Mouse (Mus musculus): Measurements from ENCODE around the gene Slc27a2. TPM values are rescaled to one million over a fixed set of nuclear protein-coding genes. Genes with fewer than 3 reads are reported as not detected.

Slc27a2 gene
- polyA plus RNA-seq, 1 experiment: 1.2 TPM

GRCm38 (mm10) chr2:126622455-126622854 lies 70.2 kb downstream of the Slc27a2 start:
- Histone ChIP-seq H3K36me3 (ENCODE audit: control insufficient read depth, insufficient read depth, low read length) (no peaks in the 10 kb centered on the region), H3K27ac (ENCODE audit: control insufficient read depth, insufficient read depth, low read depth, low read length) (no peak overlapping the region), H3K4me3 (ENCODE audit: control insufficient read depth, low read depth, low read length) (no peak overlapping the region), H3K4me1 (ENCODE audit: control insufficient read depth, insufficient read depth, low read length) (peaks cover 3% of the 10 kb centered on the region), H3K27me3 (ENCODE audit: control insufficient read depth, insufficient read depth, low read length) (no peaks in the 10 kb centered on the region)
- TF ChIP-seq POLR2A (IDR thresholded peaks at IDR 0.05; ENCODE audit: control insufficient read depth, low read depth, low read length) (no peak), CTCF (IDR thresholded peaks at IDR 0.05; ENCODE audit: control insufficient read depth, insufficient read depth, insufficient replicate concordance, low read depth, low read length) (no peak)

DNA sequence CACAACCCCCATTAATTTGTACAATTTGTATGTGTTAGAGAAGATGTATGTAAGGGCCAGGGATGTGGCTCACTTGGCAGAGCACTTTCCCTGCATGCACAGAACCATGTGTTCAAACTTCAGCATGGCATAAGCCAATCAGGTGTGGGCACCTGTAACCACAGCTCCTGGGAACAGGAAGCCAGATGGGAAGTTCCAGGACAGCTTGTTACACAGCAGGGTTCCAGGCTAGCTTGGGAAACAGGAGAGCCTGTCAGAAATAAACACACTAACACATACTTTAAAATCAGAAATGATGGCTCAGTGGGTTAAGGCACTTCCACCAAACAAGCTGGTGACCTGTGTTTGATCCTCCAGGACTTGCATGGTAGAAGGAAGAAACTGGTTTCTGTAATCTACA lies 70.9 kb downstream of the Slc27a2 start:
- H3K27me3 ChIP-seq (ENCODE audit: control insufficient read depth, insufficient read depth, low read length): no peaks in the 10 kb centered on the region
- H3K4me1 ChIP-seq (ENCODE audit: control insufficient read depth, insufficient read depth, low read length): peaks cover 3% of the 10 kb centered on the region
- TF ChIP-seq POLR2A (IDR thresholded peaks at IDR 0.05; ENCODE audit: control insufficient read depth, low read depth, low read length): no peak
- peak overlapping the region; percentile 82 for H3K4me3 ChIP-seq (ENCODE audit: control insufficient read depth, low read depth, low read length)
- no peak overlapping the region for H3K27ac ChIP-seq (ENCODE audit: control insufficient read depth, insufficient read depth, low read depth, low read length)
- H3K36me3 ChIP-seq (ENCODE audit: control insufficient read depth, insufficient read depth, low read length): no peaks in the 10 kb centered on the region

DNA sequence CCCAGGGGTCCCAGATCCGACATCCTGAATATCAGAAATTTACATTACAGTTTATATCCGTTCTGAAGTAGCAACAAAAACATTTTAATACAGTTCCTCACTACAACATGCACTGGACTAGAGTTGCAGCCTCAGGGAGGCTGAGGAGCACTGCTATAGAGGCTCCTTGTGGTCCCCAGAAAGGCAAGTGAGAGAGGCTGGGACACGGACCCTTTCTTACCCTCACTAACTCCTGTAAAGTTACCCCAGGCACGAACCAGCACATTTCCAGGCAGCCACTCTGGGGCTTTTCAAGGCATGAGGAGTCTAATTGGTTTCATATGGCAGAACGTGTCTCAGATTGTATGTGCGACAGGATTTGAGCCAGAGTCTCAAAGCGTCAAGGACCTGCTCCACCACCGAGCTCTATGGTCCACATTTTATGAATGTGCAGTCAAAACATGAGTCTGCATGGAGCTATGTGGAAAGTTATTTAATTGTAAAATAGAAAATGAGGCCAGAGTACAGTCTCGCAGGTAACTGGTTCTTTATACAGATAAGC lies 76.3 kb downstream of the Slc27a2 start:
- Histone ChIP-seq H3K27me3 (ENCODE audit: control insufficient read depth, insufficient read depth, low read length) (no peaks in the 10 kb centered on the region), H3K36me3 (ENCODE audit: control insufficient read depth, insufficient read depth, low read length) (no peaks in the 10 kb centered on the region), H3K4me3 (ENCODE audit: control insufficient read depth, low read depth, low read length) (no peak overlapping the region), H3K4me1 (ENCODE audit: control insufficient read depth, insufficient read depth, low read length) (no peaks in the 10 kb centered on the region), H3K27ac (ENCODE audit: control insufficient read depth, insufficient read depth, low read depth, low read length) (no peak overlapping the region)
- TF ChIP-seq POLR2A (IDR thresholded peaks at IDR 0.05; ENCODE audit: control insufficient read depth, low read depth, low read length) (no peak), CTCF (IDR thresholded peaks at IDR 0.05; ENCODE audit: control insufficient read depth, insufficient read depth, insufficient replicate concordance, low read depth, low read length) (no peak)

DNA sequence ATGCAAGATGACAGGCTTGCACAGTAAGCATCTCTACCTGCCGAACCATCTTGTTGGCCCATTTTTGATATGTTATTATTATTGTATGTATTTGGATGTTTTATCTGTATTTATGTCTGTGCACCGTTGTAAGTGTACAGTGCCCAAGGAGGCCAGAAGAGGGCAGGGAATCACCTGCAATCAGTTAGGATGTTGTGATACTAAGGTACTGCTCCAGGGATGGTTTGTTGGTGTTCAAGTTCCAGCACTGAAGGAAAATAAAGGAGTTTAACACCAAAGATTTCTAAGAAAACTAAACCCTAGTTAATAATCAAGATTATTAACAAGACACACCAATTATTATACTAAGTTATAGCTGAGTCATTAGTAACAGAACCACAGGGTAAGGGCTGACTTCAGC lies 81.0 kb downstream of the Slc27a2 start:
- no peak for TF ChIP-seq CTCF (IDR thresholded peaks at IDR 0.05; ENCODE audit: control insufficient read depth, insufficient read depth, insufficient replicate concordance, low read depth, low read length)
- Histone ChIP-seq H3K4me3 (ENCODE audit: control insufficient read depth, low read depth, low read length) (no peak overlapping the region), H3K27me3 (ENCODE audit: control insufficient read depth, insufficient read depth, low read length) (no peaks in the 10 kb centered on the region), H3K27ac (ENCODE audit: control insufficient read depth, insufficient read depth, low read depth, low read length) (no peak overlapping the region), H3K4me1 (ENCODE audit: control insufficient read depth, insufficient read depth, low read length) (no peaks in the 10 kb centered on the region), H3K36me3 (ENCODE audit: control insufficient read depth, insufficient read depth, low read length) (no peaks in the 10 kb centered on the region)

DNA sequence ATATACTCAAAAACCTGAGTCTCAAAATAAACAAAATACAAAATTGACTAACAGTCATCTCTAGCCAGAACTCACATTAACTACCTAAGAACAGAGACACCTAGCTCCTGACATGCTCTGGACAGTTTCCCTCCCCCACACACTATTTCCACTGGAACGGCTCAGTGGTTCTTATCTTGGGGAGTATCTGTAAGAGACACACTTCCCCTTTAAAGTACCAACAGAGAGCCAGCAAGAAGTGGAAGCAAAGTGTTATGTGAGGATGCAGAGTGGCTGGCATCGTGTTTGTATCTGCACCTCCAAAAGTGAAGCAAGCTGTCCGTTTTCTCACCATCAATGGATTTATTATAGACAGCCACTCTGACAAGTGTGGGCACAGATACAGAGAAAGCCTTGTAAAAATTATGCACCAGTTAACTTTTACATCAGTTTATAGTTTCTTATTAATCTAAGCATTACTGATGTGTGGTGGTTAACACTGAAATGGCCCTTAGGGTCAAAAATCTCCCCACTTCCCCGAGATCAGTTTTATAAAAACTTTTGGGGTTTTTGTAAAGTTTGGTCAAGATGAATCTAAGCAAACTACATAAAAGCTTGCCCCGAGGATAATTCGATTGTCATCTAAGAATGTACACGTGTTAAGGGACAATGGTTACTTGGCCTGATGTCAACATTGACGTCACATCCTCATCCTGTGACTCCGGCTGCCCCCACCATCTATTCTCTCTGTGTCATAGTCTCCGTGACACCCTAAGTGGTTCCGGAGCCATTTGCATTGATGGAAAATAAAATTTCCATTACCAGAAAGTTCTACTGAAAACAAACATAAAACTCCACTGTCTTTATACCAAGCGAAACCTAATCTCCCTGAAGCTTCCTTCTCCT lies 84.0 kb downstream of the Slc27a2 start:
- Histone ChIP-seq H3K36me3 (ENCODE audit: control insufficient read depth, insufficient read depth, low read length) (no peaks in the 10 kb centered on the region; the same call in 1 of the 2 replicates), H3K4me3 (ENCODE audit: control insufficient read depth, low read depth, low read length) (no peak overlapping the region)

More for the DNA sequence above, 84.0 kb downstream of the Slc27a2 start:
- H3K27me3 ChIP-seq (ENCODE audit: control insufficient read depth, insufficient read depth, low read length): no peaks in the 10 kb centered on the region
- H3K4me1 ChIP-seq (ENCODE audit: control insufficient read depth, insufficient read depth, low read length): no peaks in the 10 kb centered on the region
- H3K27ac ChIP-seq (ENCODE audit: control insufficient read depth, insufficient read depth, low read depth, low read length): no peak overlapping the region
- TF ChIP-seq POLR2A (IDR thresholded peaks at IDR 0.05; ENCODE audit: control insufficient read depth, low read depth, low read length): no peak
- TF ChIP-seq CTCF (IDR thresholded peaks at IDR 0.05; ENCODE audit: control insufficient read depth, insufficient read depth, insufficient replicate concordance, low read depth, low read length): no peak

Other genes starting within 250 kb of the Slc27a2 start
- 0.12 and 0.32 TPM in 2 replicates for gene Atp8b4, start 51.7 kb upstream of the Slc27a2 start, polyA plus RNA-seq (2012; rRNA removed)
- gene Hdc, start 66.9 kb downstream of the Slc27a2 start, polyA plus RNA-seq (2012; rRNA removed): 22.3 and 23.7 TPM in 2 replicates
- gene Gabpb1, start 123.9 kb downstream of the Slc27a2 start, polyA plus RNA-seq (2012; rRNA removed): 21.7 and 24.5 TPM in 2 replicates
- 103 and 108 TPM in 2 replicates for gene Usp8, start 154.9 kb downstream of the Slc27a2 start, polyA plus RNA-seq (2012; rRNA removed)
- gene Usp50, start 231.1 kb downstream of the Slc27a2 start, polyA plus RNA-seq (2012; rRNA removed): 198 and 223 TPM in 2 replicates

All from testis, adult 2 months (tissue).